Mouse (Mus musculus): ENCODE measurements around the gene Zfp94. TPM values are rescaled to one million over a fixed set of nuclear protein-coding genes. Genes with fewer than 3 reads are reported as not detected.

Gene Zfp94
- polyA plus RNA-seq, 1 experiment from 2014 or later, result 19.6 TPM

Small RNA genes lying within 50 kb of the gene (microRNA-seq; reads per million reads assigned to microRNA genes)
- gene Gm27592, result not detected

Other genes starting within 250 kb of the Zfp94 start
- gene Zfp180, start 234.7 kb downstream of the Zfp94 start, polyA plus RNA-seq (2014; fragmentation: Nextera tagmentation; extraction: Ambion mirVana), result 34.3 and 39.6 TPM in 2 replicates
- 8.5 and 9.0 TPM in 2 replicates for gene Zfp112, start 204.4 kb downstream of the Zfp94 start, polyA plus RNA-seq (2014; fragmentation: Nextera tagmentation; extraction: Ambion mirVana)
- 26.1 and 28.8 TPM in 2 replicates for gene Zfp235, start 182.5 kb downstream of the Zfp94 start, polyA plus RNA-seq (2014; fragmentation: Nextera tagmentation; extraction: Ambion mirVana)
- 3.7 and 4.0 TPM in 2 replicates for gene Zfp114, start 141.6 kb downstream of the Zfp94 start, polyA plus RNA-seq (2014; fragmentation: Nextera tagmentation; extraction: Ambion mirVana)
- 4.0 and 5.5 TPM in 2 replicates for gene Zfp111, start 105.2 kb downstream of the Zfp94 start, polyA plus RNA-seq (2014; fragmentation: Nextera tagmentation; extraction: Ambion mirVana)
- 2.9 and 3.9 TPM in 2 replicates for gene Zfp109, start 79.1 kb downstream of the Zfp94 start, polyA plus RNA-seq (2014; fragmentation: Nextera tagmentation; extraction: Ambion mirVana)
- 7.1 TPM in 2 replicates for gene Zfp108, start 61.9 kb downstream of the Zfp94 start, polyA plus RNA-seq (2014; fragmentation: Nextera tagmentation; extraction: Ambion mirVana)
- 8.1 and 9.5 TPM in 2 replicates for gene Zfp93, start 46.2 kb downstream of the Zfp94 start, polyA plus RNA-seq (2014; fragmentation: Nextera tagmentation; extraction: Ambion mirVana)
- gene Zfp61, start 15.4 kb downstream of the Zfp94 start, polyA plus RNA-seq (2014; fragmentation: Nextera tagmentation; extraction: Ambion mirVana), result 33.5 and 34.0 TPM in 2 replicates
- gene Tescl, start 17.3 kb upstream of the Zfp94 start, polyA plus RNA-seq (2014; fragmentation: Nextera tagmentation; extraction: Ambion mirVana), result 0.31 TPM in 1 of 2 replicates, not detected in the other
- gene Lypd5, start 32.5 kb upstream of the Zfp94 start, polyA plus RNA-seq (2014; fragmentation: Nextera tagmentation; extraction: Ambion mirVana), result not detected in 2 replicates
- 1.7 and 2.8 TPM in 2 replicates for gene Kcnn4, start 53.6 kb upstream of the Zfp94 start, polyA plus RNA-seq (2014; fragmentation: Nextera tagmentation; extraction: Ambion mirVana)
- 30.1 and 30.3 TPM in 2 replicates for gene Smg9, start 83.0 kb upstream of the Zfp94 start, polyA plus RNA-seq (2014; fragmentation: Nextera tagmentation; extraction: Ambion mirVana)
- not detected in 2 replicates for gene Irgc1, start 135.6 kb upstream of the Zfp94 start, polyA plus RNA-seq (2014; fragmentation: Nextera tagmentation; extraction: Ambion mirVana)
- 1.6 and 1.9 TPM in 2 replicates for gene Plaur, start 145.8 kb upstream of the Zfp94 start, polyA plus RNA-seq (2014; fragmentation: Nextera tagmentation; extraction: Ambion mirVana)
- gene Cadm4, start 165.4 kb upstream of the Zfp94 start, polyA plus RNA-seq (2014; fragmentation: Nextera tagmentation; extraction: Ambion mirVana), result 22.7 and 28.3 TPM in 2 replicates
- gene Zfp428, start 190.3 kb upstream of the Zfp94 start, polyA plus RNA-seq (2014; fragmentation: Nextera tagmentation; extraction: Ambion mirVana), result 181 and 201 TPM in 2 replicates
- gene AC161166.1, start 195.8 kb upstream of the Zfp94 start, polyA plus RNA-seq (2014; fragmentation: Nextera tagmentation; extraction: Ambion mirVana), result 0.65 and 0.98 TPM in 2 replicates
- 28.0 and 33.5 TPM in 2 replicates for gene Irgq, start 214.0 kb upstream of the Zfp94 start, polyA plus RNA-seq (2014; fragmentation: Nextera tagmentation; extraction: Ambion mirVana)
- not detected in 2 replicates for gene Pinlyp, start 229.5 kb upstream of the Zfp94 start, polyA plus RNA-seq (2014; fragmentation: Nextera tagmentation; extraction: Ambion mirVana)
- 47.4 and 52.3 TPM in 2 replicates for gene Xrcc1, start 229.6 kb upstream of the Zfp94 start, polyA plus RNA-seq (2014; fragmentation: Nextera tagmentation; extraction: Ambion mirVana)